Mouse (Mus musculus) kidney, adult 18-20 months (tissue): ENCODE results near the gene Cyp2a22.
"Not testable (repeated sequence)": the region's sequence is repeated elsewhere in the genome, so short reads cannot be mapped to it uniquely, and the experiment has no call there.

Source experiments
- DNase-seq: peaks from one replicate; pipeline ENCODE4 v3.0.0; 2021

The Cyp2a22 gene

GRCm38 (mm10) chr7:26939262-26939661 is at the start of gene Cyp2a22:
Gene Cyp2a22, minus strand, starts transcription at chr7:26939384.
- no peak for DNase-seq

DNA sequence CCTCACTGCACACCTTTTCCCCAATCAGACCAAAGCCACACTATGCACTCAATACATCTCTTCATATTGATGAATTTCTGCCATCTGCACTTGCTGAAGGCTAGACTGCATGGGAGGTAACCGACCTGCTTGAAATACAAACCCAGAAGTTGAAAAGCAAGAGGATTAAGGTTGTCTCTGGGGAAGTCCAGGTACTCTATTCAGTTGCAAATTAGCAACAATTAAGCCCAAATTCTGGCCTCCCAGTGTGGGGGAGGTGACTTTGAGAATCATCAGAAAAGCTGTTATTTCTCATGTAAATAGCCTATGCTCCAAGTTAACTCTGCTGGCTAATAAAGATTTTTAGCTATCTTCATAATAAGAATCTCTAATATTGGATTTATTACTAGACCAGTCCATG is 44.0 kb upstream of the Cyp2a22 start:
- DNase-seq = not testable (repeated sequence)

DNA sequence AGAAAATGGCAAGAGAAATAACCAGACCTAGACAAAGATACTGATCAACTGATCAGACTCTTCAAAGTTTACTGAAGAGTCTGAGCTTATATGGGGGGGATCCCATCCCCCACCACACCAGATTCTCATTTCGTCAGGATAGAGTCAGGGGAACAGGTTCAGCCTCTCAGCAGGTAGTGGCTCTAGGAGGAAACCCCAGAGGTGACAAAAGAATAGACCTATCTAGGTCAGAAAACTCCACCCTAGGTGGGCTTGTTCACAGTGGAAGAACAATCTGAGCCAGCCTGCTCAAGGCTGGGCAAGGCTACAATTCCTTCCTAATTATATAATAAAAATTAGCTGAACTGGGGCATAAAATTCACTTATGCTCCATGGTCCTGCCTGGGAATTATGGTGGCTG is 43.4 kb upstream of the Cyp2a22 start:
- DNase-seq = no peak

- not testable (repeated sequence) for DNase-seq
Measured at GRCm38 (mm10) chr7:26981937-26982336, 42.8 kb upstream of the Cyp2a22 start.

- not testable (repeated sequence) for DNase-seq
Measured at GRCm38 (mm10) chr7:26981464-26981863, 42.3 kb upstream of the Cyp2a22 start.

GRCm38 (mm10) chr7:26962371-26962770 is 23.2 kb upstream of the Cyp2a22 start:
- DNase-seq = not testable (repeated sequence)

DNA sequence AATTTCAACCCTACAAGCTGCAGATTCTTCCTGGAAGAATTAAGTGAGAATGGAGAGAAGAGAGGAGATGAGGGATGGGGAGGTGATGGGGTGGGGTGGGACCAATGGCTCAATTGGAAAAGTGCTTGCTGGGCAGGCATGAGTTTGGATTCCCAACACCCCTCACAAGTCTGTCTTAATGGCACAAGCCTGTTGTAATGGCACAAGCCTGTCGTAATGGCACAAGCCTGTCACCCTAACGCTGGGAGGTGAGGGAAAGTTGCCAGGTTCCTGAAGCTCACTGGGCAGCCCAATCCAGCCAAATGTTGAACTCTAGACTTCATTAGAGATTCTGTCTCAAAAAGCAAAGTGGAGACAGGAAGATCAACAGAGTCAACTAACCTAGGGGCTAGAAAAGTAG is 14.1 kb upstream of the Cyp2a22 start:
- not testable (repeated sequence) for DNase-seq

DNA sequence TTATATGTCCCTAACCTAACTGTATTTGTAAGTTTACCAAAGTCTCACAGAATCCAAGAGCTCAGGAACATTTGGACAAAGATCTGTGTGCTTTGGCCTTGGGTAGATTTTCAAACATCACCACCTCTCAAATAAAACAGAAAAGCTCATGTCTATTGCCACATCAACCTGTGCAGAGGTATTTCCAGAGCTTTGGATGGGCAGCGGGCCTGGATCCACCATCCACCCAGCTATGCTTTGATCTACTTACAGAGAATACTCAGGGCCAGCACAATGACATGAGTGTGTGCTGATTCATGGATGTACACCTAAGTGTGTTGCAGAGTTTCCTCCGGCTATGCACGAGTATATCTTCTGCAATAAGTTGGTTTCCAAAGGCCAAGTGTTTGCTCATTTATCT is 13.5 kb upstream of the Cyp2a22 start:
- not testable (repeated sequence) for DNase-seq

- DNase-seq = not testable (repeated sequence)
Measured at GRCm38 (mm10) chr7:26941320-26941925, 2.2 kb upstream of the Cyp2a22 start.

DNA sequence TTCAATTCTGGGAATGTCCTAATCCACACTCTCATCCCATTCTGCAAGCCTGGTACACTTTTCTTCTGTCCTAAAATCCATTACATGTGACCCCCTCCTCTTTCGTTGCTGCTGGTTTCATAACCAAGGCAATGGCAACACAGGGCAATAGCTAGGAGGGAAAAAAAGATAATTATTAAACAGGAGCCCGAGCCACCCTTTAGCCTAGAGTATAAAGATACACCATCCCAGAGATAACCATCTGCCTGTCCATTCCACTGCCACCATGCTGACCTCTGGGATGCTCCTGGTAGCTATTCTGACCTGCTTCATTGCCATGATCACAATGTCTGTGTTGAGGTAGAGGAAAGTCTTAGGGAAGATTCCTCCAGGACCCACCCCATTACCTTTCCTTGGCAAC is 22.1 kb downstream of the Cyp2a22 start:
- not testable (repeated sequence) for DNase-seq
